Comparison of ENCODE assay signal across 11 mouse cellular contexts in genomic region chr16:38924940-38925339, GRCm38 (mm10). TPM values are rescaled to one million over a fixed set of nuclear protein-coding genes. Genes with fewer than 3 reads are reported as not detected.
A peak's percentile ranks its signal among the peaks of the same experiment; 100 is the strongest.
DNase-seq lines count a peak whose midpoint lies in the region; ATAC-seq lines count a peak whose summit lies in the region.
"Had no signal": no experiment of that assay in that cellular context is flagged by ENCODE, and none has a peak within 500 bp of the region (broad histone marks: within the 10 kb centered on the region; RNA-seq: fewer than 3 reads in every experiment).

No protein-coding gene starts in this region.

- no peaks in the 10 kb centered on the region for H3K36me3 ChIP-seq in hindbrain, embryonic 10.5 days
- H3K36me3 ChIP-seq in hindbrain, embryonic 11.5 days (ENCODE audit: control insufficient read depth, insufficient read depth, low read length) = no peaks in the 10 kb centered on the region
- H3K36me3 ChIP-seq: limb, embryonic 12.5 days had no signal

- DNase-seq in hindbrain, embryonic 10.5 days (ENCODE audit: low spot score) = peak; percentile 11
- DNase-seq in hindbrain, embryonic 11.5 days (ENCODE audit: low spot score) = no peak
- peak; percentile 81 to 82 for DNase-seq in frontal cortex, adult 2 months (ENCODE audit: extremely low spot score in 1 of 2, low spot score in 1 of 2)
- peak; percentile 74 to 78 for DNase-seq in left cerebral cortex, adult 9 months (ENCODE audit: low spot score in 2 of 2)
- peak; percentile 69 to 73 for DNase-seq in right cerebral cortex, adult 2 months (ENCODE audit: low spot score in 2 of 2)
- DNase-seq in thymus, postnatal 4 days = no peak
- DNase-seq in urinary bladder, postnatal 14 days (ENCODE audit: low spot score) = no peak
- no peak for DNase-seq in kidney, adult 11 months
- DNase-seq: adrenal gland, postnatal 36 days; thymus, postnatal 36 days had no signal

- no peaks in the 10 kb centered on the region for H3K27me3 ChIP-seq in hindbrain, embryonic 10.5 days (ENCODE audit: insufficient read depth, poor library complexity, severe bottlenecking)
- H3K27me3 ChIP-seq in hindbrain, embryonic 11.5 days (ENCODE audit: control insufficient read depth, insufficient read depth, low read length) = no peaks in the 10 kb centered on the region
- H3K27me3 ChIP-seq: limb, embryonic 12.5 days had no signal

- no peak overlapping the region for H3K9ac ChIP-seq in hindbrain, embryonic 11.5 days (ENCODE audit: low read depth, low read length)
- H3K9ac ChIP-seq: limb, embryonic 12.5 days had no signal

- 75% methylated on average over 13 of the region's 13 CpGs for WGBS in hindbrain, embryonic 10.5 days
- WGBS in hindbrain, embryonic 11.5 days = 65% methylated on average over 13 of the region's 13 CpGs

- no peak overlapping the region for H3K4me2 ChIP-seq in hindbrain, embryonic 11.5 days (replicated peaks; ENCODE audit: low read depth, low read length)
- H3K4me2 ChIP-seq: limb, embryonic 12.5 days had no signal

- no peak overlapping the region for H3K4me3 ChIP-seq in hindbrain, embryonic 10.5 days
- no peak overlapping the region for H3K4me3 ChIP-seq in hindbrain, embryonic 11.5 days (ENCODE audit: low read depth, low read length)
- H3K4me3 ChIP-seq: limb, embryonic 12.5 days had no signal

- ATAC-seq in hindbrain, embryonic 11.5 days (ENCODE audit: low FRiP score) = no peak

- H3K27ac ChIP-seq in hindbrain, embryonic 10.5 days = no peak overlapping the region
- H3K27ac ChIP-seq in hindbrain, embryonic 11.5 days (ENCODE audit: low read depth, low read length) = no peak overlapping the region
- H3K27ac ChIP-seq: limb, embryonic 12.5 days had no signal

- peaks cover 10% of the 10 kb centered on the region; the same call in 1 of the 2 replicates for H3K4me1 ChIP-seq in hindbrain, embryonic 10.5 days (replicated peaks)
- no peaks in the 10 kb centered on the region for H3K4me1 ChIP-seq in hindbrain, embryonic 11.5 days (replicated peaks; ENCODE audit: control insufficient read depth, insufficient read depth, low read length)

- no peaks in the 10 kb centered on the region for H3K9me3 ChIP-seq in hindbrain, embryonic 10.5 days
- H3K9me3 ChIP-seq in hindbrain, embryonic 11.5 days (ENCODE audit: control insufficient read depth, low read length) = no peaks in the 10 kb centered on the region
- H3K9me3 ChIP-seq: limb, embryonic 12.5 days had no signal

RNA-seq across cellular contexts. Expression of gene Igsf11, which starts 32.5 kb away (rescaled TPM):
- polyA plus RNA-seq in hindbrain, embryonic 10.5 days (2016; fragmentation: Nextera tagmentation; extraction: Ambion mirVana) = 2.4 and 3.3 TPM in 2 replicates
- polyA plus RNA-seq in hindbrain, embryonic 11.5 days (2014; fragmentation: Nextera tagmentation; extraction: Ambion mirVana) = 5.4 TPM in 2 replicates
- 35.6 and 37.4 TPM in 2 replicates for polyA plus RNA-seq in frontal cortex, adult 2 months (2012; rRNA removed)

Comparison
In these comparisons a context has a peak if more than half of its experiments do, and no peak if none do; other contexts are left out.
1. DNase-seq: peak in hindbrain, embryonic 10.5 days (single experiment), frontal cortex, adult 2 months (2 of 2), left cerebral cortex, adult 9 months (2 of 2) and right cerebral cortex, adult 2 months (2 of 2); none in hindbrain, embryonic 11.5 days (single experiment), thymus, postnatal 4 days (single experiment), urinary bladder, postnatal 14 days (single experiment) and kidney, adult 11 months (single experiment).